25 mouse cellular contexts compared by ENCODE assay signal in the genomic region with DNA sequence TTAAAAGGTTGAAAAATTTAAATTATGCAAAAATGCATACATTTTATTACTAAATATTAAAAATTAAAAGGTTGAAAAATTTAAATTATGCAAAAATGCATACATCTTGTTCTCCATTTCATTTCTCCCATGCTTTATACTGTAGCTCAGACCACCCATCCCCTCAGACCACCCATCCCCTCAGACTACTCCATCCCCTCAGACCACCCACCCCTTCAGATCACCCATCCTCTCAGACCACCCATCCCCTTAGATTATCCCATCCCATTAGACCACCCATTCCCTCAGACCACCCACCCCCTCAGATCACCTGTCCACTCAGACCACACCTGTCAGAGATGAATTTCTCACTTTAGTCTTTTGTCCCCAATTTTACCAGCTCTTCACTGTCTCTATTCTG. TPM values are rescaled to one million over a fixed set of nuclear protein-coding genes. Genes with fewer than 3 reads are reported as not detected.
DNase-seq lines count a peak whose midpoint lies in the region; ATAC-seq lines count a peak whose summit lies in the region.
"Had no signal": no experiment of that assay in that cellular context is flagged by ENCODE, and none has a peak within 500 bp of the region (broad histone marks: within the 10 kb centered on the region; RNA-seq: fewer than 3 reads in every experiment).

No protein-coding gene starts in this region.

- no peak for DNase-seq in forebrain, embryonic 10.5 days (ENCODE audit: extremely low spot score, low spot score)
- DNase-seq in midbrain, embryonic 10.5 days (ENCODE audit: low spot score), result no peak
- DNase-seq: adrenal gland, adult 2 months; adrenal gland, postnatal 14 days; cerebellum, adult 11 months; cerebellum, adult 2 months; cerebellum, adult 9-11 months; cerebellum, postnatal 25 days; gastrocnemius, adult 2 months; gastrocnemius, postnatal 14 days; heart, adult 11 months had no signal

- H3K9ac ChIP-seq in forebrain, embryonic 13.5 days, result no peak overlapping the region
- no peak overlapping the region for H3K9ac ChIP-seq in midbrain, embryonic 12.5 days (replicated peaks)
- H3K9ac ChIP-seq in neural tube, embryonic 14.5 days (replicated peaks; ENCODE audit: low read depth, low read length), result no peak overlapping the region
- H3K9ac ChIP-seq in neural tube, embryonic 15.5 days (replicated peaks), result no peak overlapping the region
- H3K9ac ChIP-seq: embryonic facial prominence, embryonic 12.5 days; embryonic facial prominence, embryonic 15.5 days; hindbrain, embryonic 15.5 days; intestine, embryonic 15.5 days had no signal

- H3K4me2 ChIP-seq in forebrain, embryonic 13.5 days, result no peak overlapping the region
- no peak overlapping the region for H3K4me2 ChIP-seq in midbrain, embryonic 12.5 days (replicated peaks)
- no peak overlapping the region for H3K4me2 ChIP-seq in neural tube, embryonic 14.5 days (ENCODE audit: low read depth, low read length)
- H3K4me2 ChIP-seq in neural tube, embryonic 15.5 days, result no peak overlapping the region
- H3K4me2 ChIP-seq: embryonic facial prominence, embryonic 12.5 days; embryonic facial prominence, embryonic 15.5 days; heart, embryonic 11.5 days; hindbrain, embryonic 15.5 days; intestine, embryonic 15.5 days had no signal

- no peak overlapping the region for H3K4me3 ChIP-seq in forebrain, embryonic 13.5 days
- no peak overlapping the region for H3K4me3 ChIP-seq in forebrain, embryonic 10.5 days
- H3K4me3 ChIP-seq in midbrain, embryonic 12.5 days, result no peak overlapping the region
- H3K4me3 ChIP-seq in midbrain, embryonic 10.5 days, result no peak overlapping the region
- H3K4me3 ChIP-seq in neural tube, embryonic 14.5 days (ENCODE audit: low read depth, low read length), result no peak overlapping the region
- no peak overlapping the region for H3K4me3 ChIP-seq in neural tube, embryonic 15.5 days (replicated peaks)
- H3K4me3 ChIP-seq: embryonic facial prominence, embryonic 12.5 days; embryonic facial prominence, embryonic 15.5 days; gastrocnemius, adult 2 months; hindbrain, embryonic 15.5 days; intestine, embryonic 15.5 days had no signal

- no peaks in the 10 kb centered on the region for H3K36me3 ChIP-seq in forebrain, embryonic 13.5 days (ENCODE audit: poor library complexity, severe bottlenecking)
- no peaks in the 10 kb centered on the region for H3K36me3 ChIP-seq in forebrain, embryonic 10.5 days (replicated peaks)
- H3K36me3 ChIP-seq in midbrain, embryonic 12.5 days, result no peaks in the 10 kb centered on the region
- H3K36me3 ChIP-seq in midbrain, embryonic 10.5 days, result no peaks in the 10 kb centered on the region
- no peaks in the 10 kb centered on the region for H3K36me3 ChIP-seq in neural tube, embryonic 14.5 days (ENCODE audit: control insufficient read depth, insufficient read depth, low read length)
- H3K36me3 ChIP-seq in neural tube, embryonic 15.5 days, result no peaks in the 10 kb centered on the region
- H3K36me3 ChIP-seq: embryonic facial prominence, embryonic 12.5 days; embryonic facial prominence, embryonic 15.5 days; hindbrain, embryonic 15.5 days; intestine, embryonic 15.5 days had no signal

- H3K4me1 ChIP-seq in forebrain, embryonic 13.5 days, result no peaks in the 10 kb centered on the region
- no peaks in the 10 kb centered on the region for H3K4me1 ChIP-seq in forebrain, embryonic 10.5 days
- no peaks in the 10 kb centered on the region for H3K4me1 ChIP-seq in midbrain, embryonic 12.5 days
- H3K4me1 ChIP-seq in midbrain, embryonic 10.5 days, result no peaks in the 10 kb centered on the region
- H3K4me1 ChIP-seq in neural tube, embryonic 14.5 days (ENCODE audit: control insufficient read depth, insufficient read depth, low read length), result no peaks in the 10 kb centered on the region
- H3K4me1 ChIP-seq in neural tube, embryonic 15.5 days, result no peaks in the 10 kb centered on the region
- H3K4me1 ChIP-seq: embryonic facial prominence, embryonic 12.5 days; embryonic facial prominence, embryonic 15.5 days; hindbrain, embryonic 15.5 days; intestine, embryonic 15.5 days had no signal

- H3K9me3 ChIP-seq in forebrain, embryonic 13.5 days (replicated peaks), result no peaks in the 10 kb centered on the region
- H3K9me3 ChIP-seq in forebrain, embryonic 10.5 days, result no peaks in the 10 kb centered on the region
- no peaks in the 10 kb centered on the region for H3K9me3 ChIP-seq in midbrain, embryonic 12.5 days
- H3K9me3 ChIP-seq in midbrain, embryonic 10.5 days (replicated peaks), result no peaks in the 10 kb centered on the region
- no peaks in the 10 kb centered on the region for H3K9me3 ChIP-seq in neural tube, embryonic 14.5 days (ENCODE audit: control insufficient read depth, low read length)
- no peaks in the 10 kb centered on the region for H3K9me3 ChIP-seq in neural tube, embryonic 15.5 days (replicated peaks)
- H3K9me3 ChIP-seq: embryonic facial prominence, embryonic 12.5 days; embryonic facial prominence, embryonic 15.5 days; hindbrain, embryonic 15.5 days; intestine, embryonic 15.5 days had no signal

- peak; percentile 48; the same call in 1 of the 2 replicates for ATAC-seq in forebrain, embryonic 13.5 days
- ATAC-seq in midbrain, embryonic 12.5 days (ENCODE audit: low FRiP score, low read depth), result peak; percentile 76; the same call in 1 of the 2 replicates
- ATAC-seq in neural tube, embryonic 14.5 days (ENCODE audit: low read depth), result peak; percentile 56; the same call in 1 of the 2 replicates
- ATAC-seq in neural tube, embryonic 15.5 days (ENCODE audit: low FRiP score), result no peak
- ATAC-seq: CD4-positive, CD25-positive, alpha-beta regulatory T cell, adult 4 months; forebrain, embryonic 16.5 days; intestine, embryonic 15.5 days had no signal

- H3K27ac ChIP-seq in forebrain, embryonic 13.5 days, result no peak overlapping the region
- no peak overlapping the region for H3K27ac ChIP-seq in forebrain, embryonic 10.5 days
- H3K27ac ChIP-seq in midbrain, embryonic 12.5 days (replicated peaks), result no peak overlapping the region
- no peak overlapping the region for H3K27ac ChIP-seq in midbrain, embryonic 10.5 days (replicated peaks)
- no peak overlapping the region for H3K27ac ChIP-seq in neural tube, embryonic 14.5 days (ENCODE audit: low read depth, low read length)
- H3K27ac ChIP-seq in neural tube, embryonic 15.5 days (replicated peaks), result no peak overlapping the region
- H3K27ac ChIP-seq: embryonic facial prominence, embryonic 12.5 days; embryonic facial prominence, embryonic 15.5 days; gastrocnemius, adult 2 months; hindbrain, embryonic 15.5 days; intestine, embryonic 15.5 days had no signal

- H3K27me3 ChIP-seq in forebrain, embryonic 13.5 days, result no peaks in the 10 kb centered on the region
- no peaks in the 10 kb centered on the region for H3K27me3 ChIP-seq in forebrain, embryonic 10.5 days (ENCODE audit: poor library complexity, severe bottlenecking)
- H3K27me3 ChIP-seq in midbrain, embryonic 12.5 days, result no peaks in the 10 kb centered on the region
- no peaks in the 10 kb centered on the region for H3K27me3 ChIP-seq in midbrain, embryonic 10.5 days (ENCODE audit: low read depth, poor library complexity, severe bottlenecking)
- H3K27me3 ChIP-seq in neural tube, embryonic 14.5 days (ENCODE audit: control insufficient read depth, insufficient read depth, low read length), result no peaks in the 10 kb centered on the region
- no peaks in the 10 kb centered on the region for H3K27me3 ChIP-seq in neural tube, embryonic 15.5 days (replicated peaks)
- H3K27me3 ChIP-seq: embryonic facial prominence, embryonic 12.5 days; embryonic facial prominence, embryonic 15.5 days; hindbrain, embryonic 15.5 days; intestine, embryonic 15.5 days had no signal

RNA-seq across cellular contexts. Expression of gene Vip, which starts 58.4 kb away (rescaled TPM):
- 0.10 TPM in 1 of 2 replicates, not detected in the other for polyA plus RNA-seq in forebrain, embryonic 13.5 days (2015; fragmentation: Nextera tagmentation; extraction: Ambion mirVana)
- not detected in 2 replicates for polyA plus RNA-seq in forebrain, embryonic 10.5 days (2016; fragmentation: Nextera tagmentation; extraction: Ambion mirVana)
- 0.34 TPM in 1 of 2 replicates, not detected in the other for polyA plus RNA-seq in midbrain, embryonic 12.5 days (2016; fragmentation: Nextera tagmentation; extraction: Ambion mirVana)
- 0.45 TPM in 1 of 2 replicates, not detected in the other for polyA plus RNA-seq in midbrain, embryonic 10.5 days (2016; fragmentation: Nextera tagmentation; extraction: Ambion mirVana)
- 0.68 and 1.2 TPM in 2 replicates for polyA plus RNA-seq in neural tube, embryonic 14.5 days (2014; fragmentation: Nextera tagmentation; extraction: Ambion mirVana)
- 0.93 and 3.0 TPM in 2 replicates for polyA plus RNA-seq in neural tube, embryonic 15.5 days (2015; fragmentation: Nextera tagmentation; extraction: Ambion mirVana)
- polyA plus RNA-seq: adrenal gland, adult 2 months; C2C12; CD4-positive, CD25-positive, alpha-beta regulatory T cell, adult 4 months; forebrain, embryonic 16.5 days; heart, embryonic 11.5 days; heart, embryonic 14.5 days; heart, postnatal 0 days had no signal
